Mouse (Mus musculus): ENCODE results near the gene Cox14.
A peak's percentile ranks its signal among the peaks of the same experiment; 100 is the strongest.
"Not testable (repeated sequence)": the region's sequence is repeated elsewhere in the genome, so short reads cannot be mapped to it uniquely, and the experiment has no call there.

The Cox14 gene

GRCm38 (mm10) chr15:99725341-99726155 is at the start of gene Cox14:
TSS of gene Cox14 (plus strand) at chr15:99725618.
- peak; percentile 99 for DNase-seq (ENCODE audit: low spot score)

GRCm38 (mm10) chr15:99677089-99677488 is 48.3 kb upstream of the Cox14 start:
- peak; percentile 27 for DNase-seq (ENCODE audit: low spot score)

GRCm38 (mm10) chr15:99678063-99678800 is 47.2 kb upstream of the Cox14 start:
- DNase-seq (ENCODE audit: low spot score): peak; percentile 55

GRCm38 (mm10) chr15:99679008-99679407 is 46.4 kb upstream of the Cox14 start:
- no peak for DNase-seq (ENCODE audit: low spot score)

GRCm38 (mm10) chr15:99682880-99683279 is 42.5 kb upstream of the Cox14 start:
- DNase-seq (ENCODE audit: low spot score): no peak

GRCm38 (mm10) chr15:99684156-99684555 is 41.3 kb upstream of the Cox14 start:
- DNase-seq (ENCODE audit: low spot score): no peak

GRCm38 (mm10) chr15:99688712-99689111 is 36.7 kb upstream of the Cox14 start:
- peak; percentile 87 for DNase-seq (ENCODE audit: low spot score)

GRCm38 (mm10) chr15:99690924-99691323 is 34.5 kb upstream of the Cox14 start:
- DNase-seq (ENCODE audit: low spot score): no peak

- peak; percentile 28 for DNase-seq (ENCODE audit: low spot score)
Observed at GRCm38 (mm10) chr15:99691976-99692375, 33.4 kb upstream of the Cox14 start.

GRCm38 (mm10) chr15:99697309-99697708 is 28.1 kb upstream of the Cox14 start:
- no peak for DNase-seq (ENCODE audit: low spot score)

GRCm38 (mm10) chr15:99698533-99699085 is 26.8 kb upstream of the Cox14 start:
- no peak for DNase-seq (ENCODE audit: low spot score)

GRCm38 (mm10) chr15:99699715-99700114 is 25.7 kb upstream of the Cox14 start:
- DNase-seq (ENCODE audit: low spot score): no peak

GRCm38 (mm10) chr15:99700219-99701106 is 25.0 kb upstream of the Cox14 start:
- no peak for DNase-seq (ENCODE audit: low spot score)

GRCm38 (mm10) chr15:99701640-99701998 is 23.8 kb upstream of the Cox14 start:
- DNase-seq (ENCODE audit: low spot score): not testable (repeated sequence)

- peak; percentile 97 for DNase-seq (ENCODE audit: low spot score)
Observed at GRCm38 (mm10) chr15:99701999-99702900, 23.2 kb upstream of the Cox14 start, which contains the start of gene Smarcd1. TSS of gene Smarcd1 (plus strand) at chr15:99702129.

- no peak for DNase-seq (ENCODE audit: low spot score)
Observed at GRCm38 (mm10) chr15:99703104-99703503, 22.3 kb upstream of the Cox14 start.

- DNase-seq (ENCODE audit: low spot score): no peak
Observed at GRCm38 (mm10) chr15:99703676-99704040, 21.8 kb upstream of the Cox14 start.

- DNase-seq (ENCODE audit: low spot score): no peak
Observed at GRCm38 (mm10) chr15:99704041-99704681, 21.3 kb upstream of the Cox14 start.

GRCm38 (mm10) chr15:99704881-99705280 is 20.5 kb upstream of the Cox14 start:
- DNase-seq (ENCODE audit: low spot score): no peak

- peak; percentile 83 for DNase-seq (ENCODE audit: low spot score)
Observed at GRCm38 (mm10) chr15:99705440-99706048, 19.9 kb upstream of the Cox14 start, which contains the start of gene Gm17349. TSS of gene Gm17349 (minus strand) at chr15:99705490.

Data from retina, embryonic 14.5 days (tissue).